Mouse (Mus musculus) ovary, adult 18-20 months (tissue): ENCODE results near the gene Spata21.
A peak's percentile ranks its signal among the peaks of the same experiment; 100 is the strongest.

Source experiments
- DNase-seq: peaks from one replicate; pipeline ENCODE4 v3.0.0; 2022; ENCODE audit warnings: low spot score, mixed read lengths

Gene Spata21

DNA sequence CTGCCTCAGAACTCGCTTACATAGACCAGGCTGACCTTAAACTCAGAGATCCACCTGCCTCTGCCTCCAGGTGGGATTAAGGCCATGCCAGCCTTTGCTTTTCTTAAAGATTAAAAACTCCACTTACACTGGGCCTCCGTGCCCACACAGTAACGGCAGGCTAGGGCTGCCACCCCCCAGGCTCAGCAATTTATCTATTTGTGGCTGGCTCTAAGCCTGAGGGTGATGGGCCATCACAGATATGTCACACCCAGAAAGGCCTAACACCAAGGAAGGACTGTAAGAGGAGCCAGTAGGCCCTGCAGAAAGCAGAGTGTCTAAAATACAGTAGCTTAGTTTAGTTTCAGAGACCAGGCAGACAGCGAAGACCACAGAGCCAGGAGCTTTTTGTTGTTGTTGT lies 14.0 kb upstream of the Spata21 start:
- no peak for DNase-seq

DNA sequence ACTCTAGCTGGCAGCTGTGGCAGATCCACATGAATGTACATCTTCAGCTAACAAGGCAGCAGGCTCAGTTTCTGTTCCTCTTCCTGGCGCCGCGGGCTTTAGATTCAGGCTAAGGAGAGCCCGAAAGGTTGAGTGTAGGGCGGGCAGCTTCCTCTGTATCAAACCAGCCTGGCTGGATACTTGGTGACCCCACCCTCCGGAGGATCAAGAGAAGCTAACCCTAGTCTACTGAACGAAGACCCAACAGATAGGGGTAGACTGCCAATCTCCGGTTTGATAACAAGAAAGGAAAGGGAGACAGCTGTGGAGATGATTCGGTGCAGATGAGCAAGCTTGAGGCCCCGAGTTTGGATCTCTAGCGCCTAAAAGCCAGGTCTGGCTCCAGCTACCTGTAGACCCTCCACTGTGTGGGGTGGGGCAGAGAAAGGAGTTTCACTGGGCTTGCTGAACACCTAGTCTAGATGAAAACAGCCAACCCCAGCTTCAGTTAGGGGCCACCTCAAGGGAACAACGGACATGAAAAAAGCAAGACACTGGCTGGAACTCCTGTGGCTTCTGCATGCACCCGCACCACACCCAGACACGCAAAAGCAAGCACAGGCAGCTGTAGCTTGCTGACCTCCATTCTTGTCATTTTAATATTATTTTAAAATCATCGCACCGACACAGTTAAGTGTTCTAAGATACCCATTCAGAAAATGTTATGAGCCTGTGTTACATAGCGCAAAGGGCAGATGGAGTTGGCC lies 11.2 kb upstream of the Spata21 start:
- DNase-seq: no peak

DNA sequence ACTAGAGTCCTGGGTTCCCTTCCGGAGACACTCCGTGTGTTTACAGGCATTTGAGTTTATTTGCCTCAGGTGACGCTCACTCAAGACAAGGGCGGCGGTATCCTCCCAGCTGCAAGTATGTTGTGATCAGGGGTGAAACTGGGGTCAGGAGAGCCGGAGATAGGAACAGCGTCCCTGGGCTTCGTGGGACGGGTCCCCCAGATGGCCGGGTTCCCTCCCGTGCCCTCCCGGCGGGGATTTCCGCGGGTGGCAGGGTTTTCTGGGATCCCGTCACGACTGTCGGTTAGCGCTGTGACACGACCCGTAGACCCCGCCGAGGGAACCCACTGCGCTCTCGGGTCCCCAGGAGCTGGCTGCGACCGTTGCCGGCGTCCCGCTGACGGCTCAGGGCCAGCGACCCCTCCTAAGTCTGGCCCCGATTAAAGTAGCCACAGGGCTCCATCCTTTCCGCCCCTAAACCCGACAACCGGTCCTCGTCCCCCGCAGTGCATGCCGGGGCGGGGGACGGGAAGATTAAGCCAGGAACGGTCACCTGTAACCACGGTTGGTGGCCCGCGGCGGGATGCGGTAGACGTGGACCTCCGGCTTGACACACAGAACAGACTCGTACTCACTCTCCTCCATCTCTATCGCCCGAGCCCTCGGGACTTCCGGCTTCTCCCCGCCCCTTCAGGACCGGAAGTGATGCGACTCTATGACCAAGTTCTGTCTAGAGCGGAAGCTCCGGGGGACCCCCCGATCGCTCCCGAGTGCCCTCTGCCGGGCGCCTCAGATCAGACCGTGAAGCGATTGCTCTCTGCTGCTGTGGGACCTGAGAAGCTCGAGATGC lies 10.2 kb upstream of the Spata21 start, which contains the start of gene Necap2:
Gene Necap2, minus strand, starts transcription at position 677 of the 829 bp plus-strand sequence.
- DNase-seq: peak; percentile 88

DNA sequence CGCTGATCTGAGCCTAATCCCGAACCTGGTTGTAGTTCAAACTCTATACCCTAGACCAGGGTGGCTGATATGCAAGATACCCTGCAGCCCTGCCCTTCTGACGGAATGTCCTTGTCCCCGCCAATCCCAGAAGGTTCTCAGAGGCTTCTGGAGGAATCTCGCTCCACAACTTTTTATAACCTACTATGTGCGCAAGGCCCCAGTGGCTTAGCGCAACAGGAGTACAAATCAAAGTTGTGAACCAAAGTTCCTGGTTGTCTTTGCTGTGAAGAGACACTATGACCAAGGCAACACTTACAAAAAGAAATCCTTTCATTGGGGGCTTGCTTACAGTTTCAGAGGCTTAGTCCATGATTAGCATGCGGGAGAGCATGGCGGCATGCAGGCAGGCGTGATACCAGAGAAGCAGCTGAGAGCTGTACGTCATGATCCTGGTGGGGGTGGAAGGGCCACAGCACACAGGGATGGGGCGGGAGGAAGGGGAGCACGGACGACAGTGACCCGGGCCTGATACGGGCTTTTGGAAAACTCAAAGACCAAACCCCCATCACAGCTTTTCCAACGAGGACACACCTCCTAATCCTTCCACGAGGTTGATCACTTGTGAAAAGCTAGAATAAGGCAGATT lies 9.5 kb upstream of the Spata21 start:
- no peak for DNase-seq

- DNase-seq: no peak
These were observed 1.3 kb upstream of the Spata21 start for GRCm38 (mm10) chr4:141086862-141087261.

- no peak for DNase-seq
These were observed 581 bp downstream of the Spata21 start for GRCm38 (mm10) chr4:141088714-141089113.

- no peak for DNase-seq
These were observed 6.9 kb downstream of the Spata21 start for GRCm38 (mm10) chr4:141095016-141095415.

DNA sequence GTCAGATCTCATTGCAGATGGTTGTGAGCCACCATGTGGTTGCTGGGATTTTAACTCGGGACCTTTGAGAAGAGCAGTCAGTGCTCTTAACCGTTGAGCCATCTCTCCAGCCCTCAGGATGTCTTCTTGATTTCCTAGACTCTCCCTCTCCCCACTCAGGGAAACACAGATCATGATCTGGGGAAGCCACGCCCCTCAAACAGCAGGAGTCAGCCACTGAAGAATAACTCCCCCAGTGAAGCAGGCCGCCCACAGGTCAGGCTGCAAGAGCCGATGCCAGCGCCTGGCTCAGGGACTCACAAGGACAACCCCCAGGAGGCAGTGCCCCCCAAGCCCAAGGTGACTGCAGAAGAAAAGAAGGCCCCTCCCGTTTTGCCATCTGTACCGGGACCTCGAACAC lies 8.6 kb downstream of the Spata21 start:
- no peak for DNase-seq

- DNase-seq: no peak
These were observed 10.8 kb downstream of the Spata21 start for GRCm38 (mm10) chr4:141098935-141099334.

DNA sequence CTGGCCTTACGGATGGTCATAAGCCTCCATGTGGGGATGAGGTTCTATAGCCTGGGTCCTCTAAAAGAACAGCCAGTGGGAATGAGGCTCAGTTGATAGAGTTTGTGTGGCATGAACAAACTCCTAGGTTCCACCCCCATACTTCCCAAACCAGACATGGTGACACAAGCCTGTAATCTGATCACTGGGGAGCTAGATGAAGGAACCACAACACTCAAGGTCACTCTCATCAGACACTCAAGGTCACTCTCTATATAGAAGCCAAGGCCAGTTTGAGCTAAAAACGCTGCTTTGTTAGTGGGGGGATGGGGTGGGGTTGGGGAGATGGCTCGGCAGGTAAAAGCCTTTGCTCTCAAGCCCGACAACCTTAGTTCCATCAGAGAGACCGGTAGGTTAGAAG lies 11.8 kb downstream of the Spata21 start:
- no peak for DNase-seq

DNA sequence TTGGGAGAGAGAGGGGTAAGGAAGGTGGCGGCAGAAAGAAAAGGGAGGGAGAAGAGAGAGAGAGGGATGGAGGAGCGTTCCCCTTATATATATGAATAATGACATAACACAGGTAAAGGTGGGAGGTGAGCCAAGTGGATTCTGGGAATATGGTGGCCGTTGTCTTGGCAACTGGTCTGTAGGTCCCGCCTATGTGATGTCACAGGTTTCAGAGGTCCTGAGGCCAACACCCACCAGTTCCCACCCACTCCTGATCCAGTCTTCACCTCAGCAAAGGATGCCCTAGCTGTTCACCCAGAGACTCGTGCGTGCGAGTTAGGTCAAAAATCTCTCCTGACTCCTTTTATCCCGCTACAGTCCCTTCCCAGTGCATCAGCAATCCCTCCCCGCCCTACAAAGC lies 13.2 kb downstream of the Spata21 start:
- DNase-seq: no peak

DNA sequence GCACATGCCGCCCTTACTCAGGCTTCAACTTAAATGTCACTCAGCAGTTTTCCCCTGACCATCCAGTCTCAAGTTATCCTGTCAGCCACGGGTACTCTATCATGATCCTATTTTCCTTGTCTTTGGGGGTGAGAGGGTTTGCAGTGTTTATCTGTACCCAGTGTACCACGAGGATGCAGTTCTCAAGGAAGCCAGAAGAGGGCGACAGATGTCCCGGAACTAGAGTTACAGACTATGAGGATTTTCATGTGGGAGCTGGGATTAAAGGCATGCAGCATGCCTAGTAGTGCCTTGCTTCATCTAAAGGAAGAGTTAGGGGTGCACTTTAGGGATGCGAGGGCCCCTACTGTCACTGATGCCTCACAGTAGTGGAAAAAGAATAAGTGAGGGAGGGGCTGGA lies 13.7 kb downstream of the Spata21 start:
- no peak for DNase-seq

- no peak for DNase-seq
These were observed 18.5 kb downstream of the Spata21 start for GRCm38 (mm10) chr4:141106526-141107183.

DNA sequence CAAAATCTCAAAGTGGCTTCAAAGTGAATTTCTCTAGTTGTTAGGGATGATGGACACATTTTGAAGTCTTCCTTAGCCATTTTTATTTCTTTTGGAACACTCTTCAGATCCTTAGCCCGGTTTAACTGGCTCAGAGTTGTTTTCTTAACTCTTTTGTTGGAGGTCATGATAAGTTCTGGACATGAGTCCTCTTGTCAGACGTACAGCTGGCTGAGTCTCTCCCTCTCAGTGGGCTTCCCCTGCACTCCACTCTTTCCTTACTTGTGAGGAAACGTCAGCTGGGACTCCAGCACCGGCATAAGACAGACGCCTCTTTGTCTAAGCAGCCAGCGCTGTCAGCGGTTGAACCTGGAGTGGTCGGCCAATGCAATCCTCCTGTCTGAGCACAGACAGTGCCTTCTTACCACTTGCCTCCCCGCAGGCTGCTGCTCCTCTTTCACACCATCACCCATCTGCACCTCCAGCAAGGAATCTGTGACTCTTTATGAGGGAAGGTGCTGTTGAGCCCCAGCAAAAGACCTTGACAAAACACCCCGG lies 20.1 kb downstream of the Spata21 start:
- no peak for DNase-seq

GRCm38 (mm10) chr4:141113831-141114230 lies 25.7 kb downstream of the Spata21 start:
- DNase-seq: no peak

DNA sequence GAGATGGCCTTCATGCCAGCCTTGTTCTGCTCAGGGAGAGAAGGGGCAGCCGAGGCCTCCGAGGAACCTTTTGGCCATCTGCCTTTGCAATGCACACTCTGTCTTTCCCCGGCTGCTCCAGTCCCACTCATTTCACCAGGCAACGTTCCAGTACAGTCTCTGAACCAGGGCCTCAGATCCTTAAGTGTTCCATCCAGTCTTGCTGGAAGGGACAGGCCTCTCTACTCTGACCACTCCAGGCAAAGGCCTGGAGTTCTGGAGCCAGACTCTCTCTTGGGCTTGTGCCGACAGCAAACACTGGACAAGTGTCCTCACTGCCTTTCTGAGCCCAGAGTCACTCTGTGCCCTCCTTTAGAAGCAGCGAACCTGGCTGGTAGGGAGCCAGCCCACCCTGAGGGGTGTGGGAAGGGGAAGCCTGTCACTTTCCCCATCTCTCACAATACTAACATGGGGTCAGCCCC lies 26.4 kb downstream of the Spata21 start:
- DNase-seq: no peak

- DNase-seq: no peak
These were observed 27.3 kb downstream of the Spata21 start for GRCm38 (mm10) chr4:141115398-141115797.

GRCm38 (mm10) chr4:141118691-141119090 lies 30.6 kb downstream of the Spata21 start:
- no peak for DNase-seq

- no peak for DNase-seq
These were observed 32.6 kb downstream of the Spata21 start for GRCm38 (mm10) chr4:141120700-141121099.

- DNase-seq: no peak
These were observed 34.5 kb downstream of the Spata21 start for GRCm38 (mm10) chr4:141122663-141123062.

- no peak for DNase-seq
These were observed 34.9 kb downstream of the Spata21 start for GRCm38 (mm10) chr4:141123065-141123464.

DNA sequence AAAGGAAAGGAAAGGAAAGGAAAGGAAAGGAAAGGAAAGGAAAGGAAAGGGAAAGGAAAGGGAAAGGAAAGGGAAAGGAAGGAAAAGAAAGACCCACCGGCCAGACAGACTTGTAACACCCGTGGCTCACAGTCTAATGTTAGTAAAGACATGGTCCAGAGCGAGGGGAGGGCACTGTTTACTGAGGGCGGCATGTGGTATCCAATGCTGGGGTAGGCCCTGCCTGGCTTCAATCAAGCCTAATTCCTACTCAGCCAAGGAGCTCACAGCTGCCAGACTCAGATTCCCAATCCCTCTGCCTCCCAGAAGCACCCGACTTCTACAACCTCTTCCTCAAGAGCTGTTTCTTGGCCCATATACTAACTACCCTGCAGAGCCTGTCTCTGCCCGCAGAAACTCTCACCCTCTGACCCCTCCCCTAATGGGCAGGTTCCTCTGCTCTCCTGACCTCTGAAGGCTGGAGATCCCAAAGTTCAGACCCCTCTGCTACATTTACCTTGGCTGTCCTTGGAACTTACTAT lies 41.1 kb downstream of the Spata21 start:
- DNase-seq: no peak
